Mouse (Mus musculus): Measurements from ENCODE around the gene Efna5.

Gene Efna5

GRCm38 (mm10) chr17:62853741-62854140, 27.4 kb downstream of the Efna5 start:
- DNase-seq (ENCODE audit: low read depth, low spot score), result no peak

GRCm38 (mm10) chr17:62852822-62853608, 28.1 kb downstream of the Efna5 start:
- no peak for DNase-seq (ENCODE audit: low read depth, low spot score)

- no peak for DNase-seq (ENCODE audit: low read depth, low spot score)
Measured at GRCm38 (mm10) chr17:62851268-62851667, 29.8 kb downstream of the Efna5 start.

- no peak for DNase-seq (ENCODE audit: low read depth, low spot score)
Measured at GRCm38 (mm10) chr17:62850603-62851002, 30.5 kb downstream of the Efna5 start.

GRCm38 (mm10) chr17:62849676-62850075, 31.4 kb downstream of the Efna5 start:
- DNase-seq (ENCODE audit: low read depth, low spot score), result no peak

GRCm38 (mm10) chr17:62845656-62846055, 35.5 kb downstream of the Efna5 start:
- no peak for DNase-seq (ENCODE audit: low read depth, low spot score)

- no peak for DNase-seq (ENCODE audit: low read depth, low spot score)
Measured at GRCm38 (mm10) chr17:62844329-62844728, 36.8 kb downstream of the Efna5 start.

GRCm38 (mm10) chr17:62837336-62837735, 43.8 kb downstream of the Efna5 start:
- DNase-seq (ENCODE audit: low read depth, low spot score), result no peak

GRCm38 (mm10) chr17:62836598-62837106, 44.5 kb downstream of the Efna5 start:
- no peak for DNase-seq (ENCODE audit: low read depth, low spot score)

GRCm38 (mm10) chr17:62832550-62833127, 48.5 kb downstream of the Efna5 start:
- DNase-seq (ENCODE audit: low read depth, low spot score), result no peak

GRCm38 (mm10) chr17:62827549-62827948, 53.6 kb downstream of the Efna5 start:
- no peak for DNase-seq (ENCODE audit: low read depth, low spot score)

GRCm38 (mm10) chr17:62821219-62821618, 59.9 kb downstream of the Efna5 start:
- DNase-seq (ENCODE audit: low read depth, low spot score), result no peak

- no peak for DNase-seq (ENCODE audit: low read depth, low spot score)
Measured at GRCm38 (mm10) chr17:62819931-62820330, 61.2 kb downstream of the Efna5 start.

GRCm38 (mm10) chr17:62818821-62819220, 62.3 kb downstream of the Efna5 start:
- no peak for DNase-seq (ENCODE audit: low read depth, low spot score)

GRCm38 (mm10) chr17:62818337-62818736, 62.8 kb downstream of the Efna5 start:
- no peak for DNase-seq (ENCODE audit: low read depth, low spot score)

- no peak for DNase-seq (ENCODE audit: low read depth, low spot score)
Measured at GRCm38 (mm10) chr17:62816879-62817278, 64.2 kb downstream of the Efna5 start.

GRCm38 (mm10) chr17:62813461-62813860, 67.7 kb downstream of the Efna5 start:
- DNase-seq (ENCODE audit: low read depth, low spot score), result no peak

- no peak for DNase-seq (ENCODE audit: low read depth, low spot score)
Measured at GRCm38 (mm10) chr17:62807891-62808290, 73.2 kb downstream of the Efna5 start.

GRCm38 (mm10) chr17:62806646-62807045, 74.5 kb downstream of the Efna5 start:
- no peak for DNase-seq (ENCODE audit: low read depth, low spot score)

GRCm38 (mm10) chr17:62802748-62803147, 78.4 kb downstream of the Efna5 start:
- no peak for DNase-seq (ENCODE audit: low read depth, low spot score)

- DNase-seq (ENCODE audit: low read depth, low spot score), result no peak
Measured at GRCm38 (mm10) chr17:62797272-62797671, 83.8 kb downstream of the Efna5 start.

GRCm38 (mm10) chr17:62789291-62790290, 91.5 kb downstream of the Efna5 start:
- DNase-seq (ENCODE audit: low read depth, low spot score), result no peak

Measured in embryo, embryonic 11.5 days (tissue).